Mouse (Mus musculus) liver, postnatal 0 days (tissue): ENCODE measurements around the gene Sgpp1. TPM values are rescaled to one million over a fixed set of nuclear protein-coding genes. Genes with fewer than 3 reads are reported as not detected.

ENCODE experiments used
- ATAC-seq: fragments of 200-750 bp; cut with Nextera tagmentation; 2 replicates; pipeline ENCODE4 v1.8.0; 2017; ENCODE audit warnings: mild to moderate bottlenecking, moderate library complexity
- DNase-seq: peaks from one replicate; pipeline ENCODE4 v3.0.0-alpha.2; 2016
- H3K27ac ChIP-seq: fragments of 300-500 bp; sonication (generic); 2 replicates; pipeline ENCODE4 v1.5.1; 2014; ENCODE audit warnings: antibody characterized with exemption, moderate library complexity, mild to moderate bottlenecking, low read depth
- H3K27me3 ChIP-seq: fragments of 300-500 bp; sonication (generic); 2 replicates; pipeline ENCODE4 v1.6.1; 2014; ENCODE audit warnings: low read length, control low read depth, mixed read lengths; ENCODE audit not compliant: insufficient read depth
- H3K36me3 ChIP-seq: fragments of 300-500 bp; sonication (generic); replicated peaks from 2 replicates; pipeline ENCODE4 v1.6.1; 2014; ENCODE audit warnings: mild to moderate bottlenecking, control low read depth, low read length, moderate library complexity, mixed read lengths; ENCODE audit not compliant: insufficient read depth
- H3K4me1 ChIP-seq: fragments of 300-500 bp; sonication (generic); 2 replicates; pipeline ENCODE4 v1.6.1; 2014; ENCODE audit warnings: antibody characterized with exemption, mild to moderate bottlenecking, control low read depth; ENCODE audit not compliant: insufficient read depth
- H3K4me2 ChIP-seq: fragments of 300-500 bp; sonication (generic); 2 replicates; pipeline ENCODE4 v1.6.1; 2014; ENCODE audit warnings: low read depth, mild to moderate bottlenecking, low read length, moderate library complexity, mixed read lengths
- H3K4me3 ChIP-seq: fragments of 300-500 bp; sonication (generic); 2 replicates; pipeline ENCODE4 v1.5.1; 2014; ENCODE audit warnings: low read depth, low read length
- H3K9ac ChIP-seq: fragments of 300-500 bp; sonication (generic); replicated peaks from 2 replicates; pipeline ENCODE4 v1.6.1; 2014; ENCODE audit warnings: mild to moderate bottlenecking, moderate library complexity
- H3K9me3 ChIP-seq: fragments of 300-500 bp; sonication (generic); 2 replicates; pipeline ENCODE4 v1.6.1; 2016; ENCODE audit warnings: mild to moderate bottlenecking, control low read depth, low read length, mixed read lengths
- CTCF ChIP-seq: sonication (generic); IDR thresholded peaks from 2 replicates; pipeline ENCODE4 v1.5.1; 2016; ENCODE audit warnings: antibody characterized with exemption, low read depth
- EP300 ChIP-seq: IDR thresholded peaks from 2 replicates; pipeline ENCODE4 v1.6.1; 2016; ENCODE audit warnings: antibody characterized with exemption, low read depth, mild to moderate bottlenecking
- whole genome bisulfite sequencing: fragments of 180-500 bp; shearing (Covaris S2); extraction: QIAGEN DNeasy Blood & Tissue Kit; methylation state at CpG from one replicate; pipeline ENCODE4 v1.1.7; 2014; ENCODE audit not compliant: insufficient replicate concordance; 5-methylcytosine and 5-hydroxymethylcytosine counted together
- polyA plus RNA-seq: library from polyadenylated mRNA; unstranded; fragments of >200 nt; fragmentation: Nextera tagmentation; extraction: Ambion mirVana; gene quantifications from 2 replicates; pipeline ENCODE4 v1.2.1, GENCODE M21; 2015

The Sgpp1 gene
- polyA plus RNA-seq, 1 experiment from 2014 or later, result 13.8 TPM

GRCm38 (mm10) chr12:75745697-75746290 is 10.3 kb upstream of the Sgpp1 start:
- no peaks in the 10 kb centered on the region; the same call in 1 of the 2 replicates for H3K4me1 ChIP-seq
- TF ChIP-seq EP300, result peak; percentile 79
- no peak for TF ChIP-seq CTCF
- peak; percentile 74 for ATAC-seq
- 48% methylated on average over 14 of the region's 14 CpGs for WGBS
- H3K36me3 ChIP-seq, result no peaks in the 10 kb centered on the region
- H3K4me3 ChIP-seq, result no peak overlapping the region
- DNase-seq, result no peak
- H3K9me3 ChIP-seq, result no peaks in the 10 kb centered on the region
- no peak overlapping the region for H3K27ac ChIP-seq
- peak overlapping the region; percentile 29 for H3K4me2 ChIP-seq
- H3K27me3 ChIP-seq, result no peaks in the 10 kb centered on the region
- no peak overlapping the region for H3K9ac ChIP-seq

DNA sequence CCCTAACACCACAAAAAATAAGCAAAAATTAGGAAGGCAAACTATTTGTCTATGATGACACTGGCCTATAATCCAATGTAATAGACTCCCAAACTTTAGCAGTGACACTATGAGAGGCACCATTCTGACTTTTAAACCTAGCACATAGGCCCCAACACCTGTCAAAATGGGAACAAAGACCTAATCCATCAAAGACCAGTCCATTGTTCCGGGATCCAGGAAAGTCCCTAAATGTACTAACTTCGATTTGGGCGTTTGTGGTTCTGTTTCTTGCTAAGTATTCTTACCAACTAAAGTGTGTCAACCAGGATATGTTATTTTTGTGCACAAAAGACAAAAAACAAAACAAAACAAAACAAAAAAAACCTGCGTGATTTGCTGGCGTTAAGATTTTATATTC is 6.6 kb upstream of the Sgpp1 start:
- no peak overlapping the region for H3K27ac ChIP-seq

GRCm38 (mm10) chr12:75741273-75741672 is 5.7 kb upstream of the Sgpp1 start:
- no peak overlapping the region for H3K9ac ChIP-seq
- WGBS, result 76% methylated on average over 2 of the region's 2 CpGs
- no peaks in the 10 kb centered on the region for H3K36me3 ChIP-seq
- H3K27me3 ChIP-seq, result no peaks in the 10 kb centered on the region
- no peak overlapping the region for H3K4me3 ChIP-seq
- H3K27ac ChIP-seq, result no peak overlapping the region
- H3K4me1 ChIP-seq, result no peaks in the 10 kb centered on the region; the same call in 1 of the 2 replicates
- H3K4me2 ChIP-seq, result no peak overlapping the region
- no peak for ATAC-seq
- H3K9me3 ChIP-seq, result no peaks in the 10 kb centered on the region
- no peak for TF ChIP-seq EP300
- TF ChIP-seq CTCF, result no peak
- DNase-seq, result no peak

More for the DNA sequence above, 6.6 kb upstream of the Sgpp1 start:
- no peak overlapping the region for H3K9ac ChIP-seq
- H3K4me3 ChIP-seq, result no peak overlapping the region
- 75% methylated on average over 5 of the region's 5 CpGs for WGBS
- TF ChIP-seq CTCF (no peak), EP300 (no peak)
- H3K9me3 ChIP-seq, result no peaks in the 10 kb centered on the region
- H3K27me3 ChIP-seq, result no peaks in the 10 kb centered on the region
- ATAC-seq, result no peak
- no peaks in the 10 kb centered on the region for H3K36me3 ChIP-seq
- no peak overlapping the region for H3K4me2 ChIP-seq
- H3K4me1 ChIP-seq, result no peaks in the 10 kb centered on the region; the same call in 1 of the 2 replicates
- DNase-seq, result no peak

GRCm38 (mm10) chr12:75740451-75740850 is 4.9 kb upstream of the Sgpp1 start:
- no peak overlapping the region for H3K4me2 ChIP-seq
- no peak overlapping the region for H3K4me3 ChIP-seq
- ATAC-seq (no peak), DNase-seq (no peak)
- H3K27me3 ChIP-seq, result no peaks in the 10 kb centered on the region
- H3K9me3 ChIP-seq, result no peaks in the 10 kb centered on the region
- 67% methylated on average over 1 of the region's 1 CpGs for WGBS
- no peaks in the 10 kb centered on the region for H3K36me3 ChIP-seq
- peaks cover 3% of the 10 kb centered on the region; the same call in 1 of the 2 replicates for H3K4me1 ChIP-seq
- no peak overlapping the region for H3K27ac ChIP-seq
- no peak overlapping the region for H3K9ac ChIP-seq
- TF ChIP-seq CTCF (no peak), EP300 (no peak)

- DNase-seq (no peak), ATAC-seq (no peak)
- WGBS, result 56% methylated on average over 2 of the region's 2 CpGs
Observed at GRCm38 (mm10) chr12:75739611-75740010, 4.1 kb upstream of the Sgpp1 start.

DNA sequence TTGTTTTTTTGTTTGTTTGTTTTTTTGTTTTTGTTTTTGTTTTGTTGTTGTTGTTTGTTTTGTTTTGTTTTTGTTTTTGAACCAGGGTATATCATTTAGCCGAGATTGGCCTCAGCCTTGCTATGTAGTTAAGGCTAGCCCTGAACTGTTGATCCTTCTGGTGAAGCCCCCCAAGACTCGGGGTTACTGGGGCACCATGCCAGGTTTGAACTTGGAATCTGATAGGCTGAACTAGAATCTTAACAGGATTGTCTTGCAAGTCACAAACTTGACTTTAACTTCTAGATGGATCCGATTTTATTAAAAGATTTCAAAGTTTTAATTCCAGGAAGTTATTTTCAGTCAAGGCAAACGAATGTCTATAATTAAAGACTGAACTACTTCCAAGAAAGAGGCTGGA is 767 bp upstream of the Sgpp1 start:
- no peak overlapping the region for H3K4me3 ChIP-seq
- peak overlapping the region; percentile 89; the same call in 1 of the 2 replicates for H3K4me2 ChIP-seq
- no peaks in the 10 kb centered on the region for H3K9me3 ChIP-seq
- no peaks in the 10 kb centered on the region for H3K36me3 ChIP-seq
- H3K9ac ChIP-seq, result no peak overlapping the region
- H3K4me1 ChIP-seq, result peaks cover 15% of the 10 kb centered on the region
- H3K27me3 ChIP-seq, result no peaks in the 10 kb centered on the region
- TF ChIP-seq EP300 (no peak), CTCF (no peak)
- DNase-seq, result no peak
- no peak overlapping the region for H3K27ac ChIP-seq
- ATAC-seq, result no peak
- 68% methylated on average over 4 of the region's 4 CpGs for WGBS

More at GRCm38 (mm10) chr12:75739611-75740010, 4.1 kb upstream of the Sgpp1 start:
- no peak overlapping the region for H3K27ac ChIP-seq
- H3K27me3 ChIP-seq, result no peaks in the 10 kb centered on the region
- no peak overlapping the region for H3K9ac ChIP-seq
- H3K9me3 ChIP-seq, result no peaks in the 10 kb centered on the region
- H3K4me2 ChIP-seq, result no peak overlapping the region
- H3K36me3 ChIP-seq, result no peaks in the 10 kb centered on the region
- peaks cover 3% of the 10 kb centered on the region; the same call in 1 of the 2 replicates for H3K4me1 ChIP-seq
- TF ChIP-seq EP300, result no peak
- TF ChIP-seq CTCF, result no peak
- no peak overlapping the region for H3K4me3 ChIP-seq

- no peak for DNase-seq
- 0% methylated on average over 16 of the region's 17 CpGs for WGBS
- peak overlapping the region; percentile 89 for H3K4me2 ChIP-seq
- peak overlapping the region; percentile 70 for H3K4me3 ChIP-seq
- no peaks in the 10 kb centered on the region for H3K27me3 ChIP-seq
- H3K4me1 ChIP-seq, result peaks cover 21% of the 10 kb centered on the region
- H3K36me3 ChIP-seq, result no peaks in the 10 kb centered on the region
- H3K9ac ChIP-seq, result peak overlapping the region; percentile 78
- H3K27ac ChIP-seq, result peak overlapping the region; percentile 85
- peak; percentile 18 for ATAC-seq
- no peaks in the 10 kb centered on the region for H3K9me3 ChIP-seq
- TF ChIP-seq CTCF (no peak), EP300 (no peak)
Observed at GRCm38 (mm10) chr12:75734891-75735245, 661 bp downstream of the Sgpp1 start.
